Mouse (Mus musculus): ENCODE measurements around the gene Ccdc159. TPM values are rescaled to one million over a fixed set of nuclear protein-coding genes. Genes with fewer than 3 reads are reported as not detected.

The Ccdc159 gene
- total and polyA plus RNA-seq, 2 experiments: 7.6 to 11.6 TPM

DNA sequence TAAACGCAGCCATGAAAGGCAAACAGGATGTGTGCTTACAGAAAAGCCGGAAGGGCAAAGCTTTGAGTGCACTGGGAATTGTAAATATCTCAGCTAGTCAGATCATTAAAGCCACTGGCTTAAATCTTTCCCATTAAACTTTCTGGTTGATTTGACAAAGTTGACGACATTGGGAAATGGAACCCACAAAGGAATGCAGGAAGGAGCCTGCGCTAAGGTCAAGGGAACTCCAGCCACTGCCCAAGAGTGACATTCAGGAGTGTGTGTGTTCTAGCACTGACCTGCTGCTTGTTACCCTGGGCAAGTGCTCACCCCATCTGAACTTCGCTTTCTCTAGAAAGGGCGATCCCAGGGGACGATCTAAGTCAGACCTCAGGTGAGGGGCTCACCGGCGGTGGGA is 32.9 kb downstream of the Ccdc159 start:
- no peak overlapping the region for H3K4me3 ChIP-seq (ENCODE audit: insufficient read depth, low read depth, low read length)
- peak; percentile 26 for DNase-seq (ENCODE audit: extremely low read depth, low read depth, low spot score)
- H3K79me2 ChIP-seq (ENCODE audit: control insufficient read depth, insufficient read depth, low read length): no peaks in the 10 kb centered on the region
- WGBS: 63% methylated on average over 9 of the region's 9 CpGs
- peaks cover 6% of the 10 kb centered on the region for H3K27me3 ChIP-seq (ENCODE audit: control insufficient read depth, insufficient read depth, low read length)
- H3K4me1 ChIP-seq (ENCODE audit: control insufficient read depth, insufficient read depth, low read length): no peaks in the 10 kb centered on the region
- no peak overlapping the region; the same call in 1 of the 2 replicates for H3K27ac ChIP-seq (replicated peaks; ENCODE audit: insufficient read depth, low read depth, low read length)
- H3K9ac ChIP-seq (ENCODE audit: low read depth, low read length): no peak overlapping the region
- no peaks in the 10 kb centered on the region for H3K36me3 ChIP-seq (ENCODE audit: control insufficient read depth, insufficient read depth, low read length)
- TF ChIP-seq POLR2A (IDR thresholded peaks at IDR 0.05; ENCODE audit: extremely low read depth, insufficient read depth, low read length): no peak
- TF ChIP-seq CTCF (IDR thresholded peaks at IDR 0.05; ENCODE audit: low read depth, low read length): no peak

DNA sequence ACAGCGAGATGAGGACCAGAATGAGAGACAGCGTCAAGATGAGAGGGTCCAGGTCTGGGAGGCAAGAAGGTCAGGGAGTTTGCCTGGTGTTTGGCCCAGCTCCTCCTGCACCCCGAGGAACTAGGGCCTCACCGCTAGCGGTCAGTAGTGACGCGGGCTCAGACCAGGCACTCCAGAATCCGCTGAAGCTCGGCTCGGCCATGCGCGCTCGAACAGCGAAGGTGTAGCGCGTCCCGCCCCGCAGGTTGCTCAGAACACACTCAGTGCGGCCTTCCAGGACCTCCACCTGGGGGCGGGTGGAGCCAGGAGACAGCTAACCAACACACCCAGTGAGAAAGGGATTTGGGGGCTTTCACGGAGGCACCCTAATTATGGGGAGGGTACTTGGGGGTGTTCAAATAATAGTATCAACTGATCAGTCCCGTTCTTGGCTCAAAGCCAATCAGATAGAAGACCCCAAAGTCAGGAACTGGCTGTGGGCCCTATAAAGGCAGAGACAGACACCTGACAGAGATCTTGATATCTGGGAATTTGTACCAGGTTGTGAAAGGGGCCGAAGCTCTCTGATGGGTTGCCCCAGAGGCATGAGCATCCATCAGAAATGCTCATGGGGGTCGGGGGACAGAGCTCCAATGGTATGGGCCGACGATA is 33.4 kb downstream of the Ccdc159 start:
- Histone ChIP-seq H3K36me3 (ENCODE audit: control insufficient read depth, insufficient read depth, low read length) (no peaks in the 10 kb centered on the region), H3K79me2 (ENCODE audit: control insufficient read depth, insufficient read depth, low read length) (no peaks in the 10 kb centered on the region), H3K27ac (replicated peaks; ENCODE audit: insufficient read depth, low read depth, low read length) (no peak overlapping the region; the same call in 1 of the 2 replicates), H3K4me1 (ENCODE audit: control insufficient read depth, insufficient read depth, low read length) (no peaks in the 10 kb centered on the region), H3K9ac (ENCODE audit: low read depth, low read length) (no peak overlapping the region), H3K27me3 (ENCODE audit: control insufficient read depth, insufficient read depth, low read length) (peaks cover 6% of the 10 kb centered on the region), H3K4me3 (ENCODE audit: insufficient read depth, low read depth, low read length) (no peak overlapping the region)
- TF ChIP-seq CTCF (IDR thresholded peaks at IDR 0.05; ENCODE audit: low read depth, low read length) (no peak), POLR2A (IDR thresholded peaks at IDR 0.05; ENCODE audit: extremely low read depth, insufficient read depth, low read length) (no peak)
- no peak for DNase-seq (ENCODE audit: extremely low read depth, low read depth, low spot score)
- 28% methylated on average over 26 of the region's 26 CpGs for WGBS

DNA sequence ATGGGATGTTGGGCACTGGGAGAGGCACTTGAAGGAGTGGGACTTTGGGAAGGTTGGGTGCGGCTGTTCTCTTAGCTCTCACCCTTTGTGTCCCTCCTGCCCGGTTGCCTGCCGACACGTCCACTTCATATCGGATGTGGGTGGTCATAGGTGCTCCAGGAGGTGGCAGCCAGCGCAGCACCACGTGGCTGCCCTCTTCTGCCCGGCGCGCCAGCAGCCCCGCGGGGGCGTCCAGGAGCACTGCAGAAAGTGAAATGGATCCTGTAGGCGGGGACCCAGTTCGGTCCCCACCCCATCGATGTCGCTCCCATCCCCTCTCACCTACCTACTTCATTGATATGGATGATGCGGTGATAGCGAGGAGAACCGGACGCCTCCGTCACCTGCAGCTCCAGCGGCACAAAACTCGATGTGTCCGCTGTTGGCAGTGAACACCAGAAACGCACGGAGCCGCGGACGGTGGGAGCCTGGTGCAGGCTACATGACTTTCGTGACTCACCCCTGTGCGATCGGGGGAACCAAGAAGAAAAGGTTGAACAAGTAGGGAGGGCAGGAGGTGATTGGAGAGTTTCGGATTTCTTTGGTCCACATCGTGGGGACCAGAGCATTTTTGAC is 34.2 kb downstream of the Ccdc159 start:
- no peak for DNase-seq (ENCODE audit: extremely low read depth, low read depth, low spot score)
- H3K36me3 ChIP-seq (ENCODE audit: control insufficient read depth, insufficient read depth, low read length): no peaks in the 10 kb centered on the region
- TF ChIP-seq POLR2A (IDR thresholded peaks at IDR 0.05; ENCODE audit: extremely low read depth, insufficient read depth, low read length): no peak
- TF ChIP-seq CTCF (IDR thresholded peaks at IDR 0.05; ENCODE audit: low read depth, low read length): no peak
- H3K4me1 ChIP-seq (ENCODE audit: control insufficient read depth, insufficient read depth, low read length): no peaks in the 10 kb centered on the region
- 19% methylated on average over 35 of the region's 35 CpGs for WGBS
- no peaks in the 10 kb centered on the region for H3K79me2 ChIP-seq (ENCODE audit: control insufficient read depth, insufficient read depth, low read length)
- peak overlapping the region; percentile 56; the same call in 1 of the 2 replicates for H3K4me3 ChIP-seq (ENCODE audit: insufficient read depth, low read depth, low read length)
- no peak overlapping the region for H3K9ac ChIP-seq (ENCODE audit: low read depth, low read length)
- peaks cover 6% of the 10 kb centered on the region for H3K27me3 ChIP-seq (ENCODE audit: control insufficient read depth, insufficient read depth, low read length)
- no peak overlapping the region for H3K27ac ChIP-seq (replicated peaks; ENCODE audit: insufficient read depth, low read depth, low read length)

DNA sequence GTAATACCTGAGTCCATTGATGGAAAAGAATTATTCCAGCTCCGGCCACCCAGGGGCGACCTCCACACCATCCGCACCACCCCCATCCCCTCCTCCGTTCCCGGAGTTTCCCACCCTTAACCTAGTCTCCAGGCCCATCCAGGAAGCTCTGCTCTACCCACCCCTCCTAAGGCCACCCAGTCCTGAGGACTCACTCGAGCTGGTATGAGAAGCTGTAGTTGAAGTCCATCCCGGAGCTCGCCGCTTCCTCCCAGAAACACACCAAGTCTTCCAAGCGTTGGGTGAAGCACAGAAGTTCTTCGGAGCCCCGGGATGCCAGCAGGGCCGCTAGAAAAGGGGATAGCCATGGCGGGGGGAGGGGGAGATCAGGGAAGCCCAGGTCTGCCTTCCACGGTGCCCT is 34.7 kb downstream of the Ccdc159 start:
- Histone ChIP-seq H3K27me3 (ENCODE audit: control insufficient read depth, insufficient read depth, low read length) (peaks cover 6% of the 10 kb centered on the region), H3K4me1 (ENCODE audit: control insufficient read depth, insufficient read depth, low read length) (no peaks in the 10 kb centered on the region), H3K9ac (ENCODE audit: low read depth, low read length) (peak overlapping the region; percentile 19; the same call in 1 of the 2 replicates), H3K27ac (replicated peaks; ENCODE audit: insufficient read depth, low read depth, low read length) (no peak overlapping the region), H3K79me2 (ENCODE audit: control insufficient read depth, insufficient read depth, low read length) (no peaks in the 10 kb centered on the region), H3K4me3 (ENCODE audit: insufficient read depth, low read depth, low read length) (peak overlapping the region; percentile 56), H3K36me3 (ENCODE audit: control insufficient read depth, insufficient read depth, low read length) (no peaks in the 10 kb centered on the region)
- 3% methylated on average over 15 of the region's 15 CpGs for WGBS
- TF ChIP-seq CTCF (IDR thresholded peaks at IDR 0.05; ENCODE audit: low read depth, low read length): no peak
- no peak for TF ChIP-seq POLR2A (IDR thresholded peaks at IDR 0.05; ENCODE audit: extremely low read depth, insufficient read depth, low read length)
- DNase-seq (ENCODE audit: extremely low read depth, low read depth, low spot score): no peak

DNA sequence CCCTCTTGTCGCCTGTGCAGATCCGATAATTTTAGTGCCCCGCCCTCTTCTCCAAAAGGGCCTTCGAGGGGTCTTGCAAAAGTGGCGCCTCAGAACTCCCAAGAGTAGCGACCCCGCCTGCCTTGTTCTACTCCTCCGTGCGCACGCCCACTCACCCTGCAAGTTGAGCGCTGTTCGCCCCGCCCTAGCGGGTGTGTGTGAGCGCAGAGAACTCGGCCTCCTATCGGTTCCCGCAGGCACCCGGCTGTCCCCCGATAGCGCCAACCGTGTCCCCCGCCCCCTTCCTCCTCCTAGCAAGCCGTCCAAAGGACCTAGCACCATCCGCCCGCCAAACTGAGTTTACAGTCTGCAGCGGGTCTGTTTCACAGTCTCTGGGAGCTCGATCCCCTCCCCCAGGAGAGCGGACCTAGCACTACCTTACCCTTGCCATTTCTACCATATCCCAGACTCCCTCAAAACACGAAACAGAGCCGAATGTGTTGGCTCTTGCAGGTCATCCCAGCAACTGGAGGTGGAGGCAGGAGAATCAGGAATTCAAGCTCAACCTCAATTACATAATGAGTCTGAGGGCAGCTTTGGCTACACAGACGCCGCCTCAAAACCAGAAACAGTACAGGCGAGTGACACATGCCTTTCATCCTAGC is 35.3 kb downstream of the Ccdc159 start:
- H3K27me3 ChIP-seq (ENCODE audit: control insufficient read depth, insufficient read depth, low read length): peaks cover 6% of the 10 kb centered on the region
- no peaks in the 10 kb centered on the region for H3K36me3 ChIP-seq (ENCODE audit: control insufficient read depth, insufficient read depth, low read length)
- no peak for DNase-seq (ENCODE audit: extremely low read depth, low read depth, low spot score)
- no peaks in the 10 kb centered on the region for H3K79me2 ChIP-seq (ENCODE audit: control insufficient read depth, insufficient read depth, low read length)
- H3K4me1 ChIP-seq (ENCODE audit: control insufficient read depth, insufficient read depth, low read length): no peaks in the 10 kb centered on the region
- H3K9ac ChIP-seq (ENCODE audit: low read depth, low read length): peak overlapping the region; percentile 46
- peak; percentile 15; the same call in 1 of the 2 replicates for TF ChIP-seq CTCF (IDR thresholded peaks at IDR 0.05; ENCODE audit: low read depth, low read length)
- no peak for TF ChIP-seq POLR2A (IDR thresholded peaks at IDR 0.05; ENCODE audit: extremely low read depth, insufficient read depth, low read length)
- 4% methylated on average over 34 of the region's 34 CpGs for whole genome bisulfite sequencing
- H3K27ac ChIP-seq (replicated peaks; ENCODE audit: insufficient read depth, low read depth, low read length): no peak overlapping the region; the same call in 1 of the 2 replicates
- peak overlapping the region; percentile 56 for H3K4me3 ChIP-seq (ENCODE audit: insufficient read depth, low read depth, low read length)
